Mouse (Mus musculus): ENCODE results near the gene Csnk1g1. TPM values are rescaled to one million over a fixed set of nuclear protein-coding genes. Genes with fewer than 3 reads are reported as not detected.

The Csnk1g1 gene
- polyA plus RNA-seq, 1 experiment from 2014 or later: 17.7 TPM

DNA sequence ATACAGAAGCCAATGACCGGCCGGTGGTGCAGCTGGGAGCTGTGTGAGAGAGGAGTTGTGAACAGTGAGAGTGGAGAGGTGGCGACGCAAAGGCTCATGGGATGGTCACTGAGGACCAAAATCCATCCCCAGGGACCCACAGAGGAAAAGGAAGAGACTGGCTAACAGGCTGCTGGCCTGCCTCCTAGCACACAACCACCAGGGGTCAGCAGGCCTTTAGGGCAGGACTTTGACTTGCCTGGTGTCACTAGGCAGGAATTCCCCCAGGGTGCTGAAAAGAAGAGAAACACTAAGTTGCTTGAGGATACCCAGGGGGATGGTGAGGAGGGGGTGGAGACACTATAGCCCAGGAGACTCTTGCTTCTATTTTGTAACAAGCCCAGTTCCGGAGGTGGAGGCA is 158.8 kb downstream of the Csnk1g1 start:
- peaks cover 42% of the 10 kb centered on the region for H3K36me3 ChIP-seq (ENCODE audit: control insufficient read depth, insufficient read depth, low read length)
- H3K9ac ChIP-seq (ENCODE audit: low read depth, low read length): no peak overlapping the region
- H3K27ac ChIP-seq (replicated peaks; ENCODE audit: low read depth, low read length): no peak overlapping the region
- no peak overlapping the region for H3K4me3 ChIP-seq (ENCODE audit: low read depth, low read length)
- peaks cover 4% of the 10 kb centered on the region for H3K4me1 ChIP-seq (ENCODE audit: control insufficient read depth, insufficient read depth, low read length)
- no peak overlapping the region for H3K4me2 ChIP-seq (ENCODE audit: low read depth, low read length)
- peak; percentile 68 for DNase-seq (ENCODE audit: low spot score)
- H3K27me3 ChIP-seq (replicated peaks; ENCODE audit: control insufficient read depth, insufficient read depth, low read length): peaks cover 26% of the 10 kb centered on the region
- peak; percentile 21 for ATAC-seq (ENCODE audit: low read depth)
- 22% methylated on average over 5 of the region's 5 CpGs for WGBS
- no peaks in the 10 kb centered on the region for H3K9me3 ChIP-seq (ENCODE audit: control insufficient read depth, low read length)

GRCm38 (mm10) chr9:66068056-66068455 is 159.3 kb downstream of the Csnk1g1 start:
- Histone ChIP-seq H3K9ac (ENCODE audit: low read depth, low read length) (no peak overlapping the region), H3K36me3 (ENCODE audit: control insufficient read depth, insufficient read depth, low read length) (peaks cover 37% of the 10 kb centered on the region), H3K27me3 (replicated peaks; ENCODE audit: control insufficient read depth, insufficient read depth, low read length) (peaks cover 26% of the 10 kb centered on the region), H3K4me2 (ENCODE audit: low read depth, low read length) (peak overlapping the region; percentile 5; the same call in 1 of the 2 replicates), H3K4me3 (ENCODE audit: low read depth, low read length) (no peak overlapping the region), H3K4me1 (ENCODE audit: control insufficient read depth, insufficient read depth, low read length) (peaks cover 4% of the 10 kb centered on the region), H3K9me3 (ENCODE audit: control insufficient read depth, low read length) (no peaks in the 10 kb centered on the region), H3K27ac (replicated peaks; ENCODE audit: low read depth, low read length) (no peak overlapping the region)
- WGBS: 52% methylated on average over 4 of the region's 4 CpGs
- ATAC-seq (ENCODE audit: low read depth) (no peak), DNase-seq (ENCODE audit: low spot score) (no peak)

GRCm38 (mm10) chr9:66068971-66069391 is 160.3 kb downstream of the Csnk1g1 start:
- Histone ChIP-seq H3K27ac (replicated peaks; ENCODE audit: low read depth, low read length) (no peak overlapping the region), H3K4me2 (ENCODE audit: low read depth, low read length) (peak overlapping the region; percentile 83), H3K27me3 (replicated peaks; ENCODE audit: control insufficient read depth, insufficient read depth, low read length) (peaks cover 26% of the 10 kb centered on the region), H3K9me3 (ENCODE audit: control insufficient read depth, low read length) (no peaks in the 10 kb centered on the region), H3K36me3 (ENCODE audit: control insufficient read depth, insufficient read depth, low read length) (peaks cover 27% of the 10 kb centered on the region), H3K9ac (ENCODE audit: low read depth, low read length) (peak overlapping the region; percentile 61), H3K4me1 (ENCODE audit: control insufficient read depth, insufficient read depth, low read length) (peaks cover 4% of the 10 kb centered on the region), H3K4me3 (ENCODE audit: low read depth, low read length) (peak overlapping the region; percentile 55)
- DNase-seq (ENCODE audit: low spot score) (peak; percentile 52), ATAC-seq (ENCODE audit: low read depth) (0 out of 2 replicates have a peak, but pooled peaks have one; percentile 9)
- WGBS: under 1% methylated on average over 29 of the region's 30 CpGs

- H3K4me3 ChIP-seq (ENCODE audit: low read depth, low read length): peak within 1 kb of the TSS; percentile 55
- H3K9me3 ChIP-seq (ENCODE audit: control insufficient read depth, low read length): no peaks in the 10 kb centered on the region
- ATAC-seq (ENCODE audit: low read depth) (peak; percentile 89), DNase-seq (ENCODE audit: low spot score) (peak; percentile 77)
- H3K4me1 ChIP-seq (ENCODE audit: control insufficient read depth, insufficient read depth, low read length): peaks cover 4% of the 10 kb centered on the region
- H3K27me3 ChIP-seq (replicated peaks; ENCODE audit: control insufficient read depth, insufficient read depth, low read length): peaks cover 26% of the 10 kb centered on the region
- 1% methylated on average over 18 of the region's 22 CpGs for WGBS
- H3K9ac ChIP-seq (ENCODE audit: low read depth, low read length): peak within 1 kb of the TSS; percentile 61
- no peak within 1 kb of the TSS for H3K27ac ChIP-seq (replicated peaks; ENCODE audit: low read depth, low read length)
- peaks cover 21% of the 10 kb centered on the region for H3K36me3 ChIP-seq (ENCODE audit: control insufficient read depth, insufficient read depth, low read length)
- peak within 1 kb of the TSS; percentile 83 for H3K4me2 ChIP-seq (ENCODE audit: low read depth, low read length)
Observed at GRCm38 (mm10) chr9:66069583-66069982, 160.9 kb downstream of the Csnk1g1 start, which contains the start of gene Snx22. Gene Snx22 (minus strand): TSS chr9:66069719.

GRCm38 (mm10) chr9:66070151-66070550 is 161.4 kb downstream of the Csnk1g1 start:
- Histone ChIP-seq H3K27ac (replicated peaks; ENCODE audit: low read depth, low read length) (no peak overlapping the region), H3K4me3 (ENCODE audit: low read depth, low read length) (no peak overlapping the region), H3K9ac (ENCODE audit: low read depth, low read length) (no peak overlapping the region), H3K4me1 (ENCODE audit: control insufficient read depth, insufficient read depth, low read length) (peaks cover 4% of the 10 kb centered on the region), H3K27me3 (replicated peaks; ENCODE audit: control insufficient read depth, insufficient read depth, low read length) (peaks cover 26% of the 10 kb centered on the region), H3K36me3 (ENCODE audit: control insufficient read depth, insufficient read depth, low read length) (peaks cover 19% of the 10 kb centered on the region), H3K4me2 (ENCODE audit: low read depth, low read length) (no peak overlapping the region), H3K9me3 (ENCODE audit: control insufficient read depth, low read length) (no peaks in the 10 kb centered on the region)
- DNase-seq (ENCODE audit: low spot score) (no peak), ATAC-seq (ENCODE audit: low read depth) (no peak)
- 89% methylated on average over 5 of the region's 5 CpGs for WGBS

DNA sequence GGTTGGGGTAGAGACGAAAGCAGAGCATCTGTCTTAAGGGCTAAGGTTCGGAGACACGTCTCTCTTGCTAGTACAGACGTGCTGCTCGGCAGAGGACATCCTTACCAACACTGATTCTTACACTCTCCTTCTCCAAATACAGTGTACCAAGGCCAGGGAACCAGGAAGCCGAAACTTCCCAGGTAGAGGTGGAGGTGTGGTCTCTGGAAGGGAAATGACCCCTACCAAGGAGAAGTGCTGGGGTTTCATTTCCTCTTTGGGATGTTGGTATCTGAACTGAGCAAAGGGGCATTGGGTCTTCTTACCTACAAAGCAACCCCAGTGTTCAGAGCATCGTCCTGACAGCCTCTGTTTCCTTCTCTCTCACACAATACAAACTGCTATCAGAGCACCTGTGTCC is 164.0 kb downstream of the Csnk1g1 start:
- H3K4me3 ChIP-seq (ENCODE audit: low read depth, low read length): no peak overlapping the region
- ATAC-seq (ENCODE audit: low read depth) (no peak), DNase-seq (ENCODE audit: low spot score) (no peak)
- H3K27me3 ChIP-seq (replicated peaks; ENCODE audit: control insufficient read depth, insufficient read depth, low read length): peaks cover 26% of the 10 kb centered on the region
- 81% methylated on average over 7 of the region's 7 CpGs for WGBS
- H3K4me2 ChIP-seq (ENCODE audit: low read depth, low read length): no peak overlapping the region
- no peaks in the 10 kb centered on the region for H3K36me3 ChIP-seq (ENCODE audit: control insufficient read depth, insufficient read depth, low read length)
- peaks cover 4% of the 10 kb centered on the region for H3K4me1 ChIP-seq (ENCODE audit: control insufficient read depth, insufficient read depth, low read length)
- no peak overlapping the region for H3K27ac ChIP-seq (replicated peaks; ENCODE audit: low read depth, low read length)
- H3K9me3 ChIP-seq (ENCODE audit: control insufficient read depth, low read length): no peaks in the 10 kb centered on the region
- no peak overlapping the region for H3K9ac ChIP-seq (ENCODE audit: low read depth, low read length)

DNA sequence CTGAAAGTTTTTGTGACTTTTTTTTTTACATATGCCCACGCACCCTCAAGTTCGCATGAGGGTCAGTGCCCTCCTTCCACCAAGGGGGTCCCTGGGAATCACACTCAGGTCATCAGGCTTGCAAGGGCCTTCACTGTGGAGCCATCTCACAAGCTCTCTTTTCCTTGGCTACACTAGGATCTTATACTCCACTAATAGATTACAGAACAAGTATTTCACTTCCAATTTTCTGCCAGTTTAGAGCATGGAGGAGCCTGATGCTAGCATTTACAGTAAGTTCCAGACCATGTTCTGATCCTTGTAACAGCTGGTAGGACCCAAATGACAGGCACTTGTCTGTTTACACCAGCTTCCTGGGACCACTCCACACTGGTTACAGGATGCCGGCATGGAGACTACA is 169.3 kb downstream of the Csnk1g1 start:
- H3K4me2 ChIP-seq (ENCODE audit: low read depth, low read length): no peak overlapping the region

GRCm38 (mm10) chr9:66078493-66078892 is 169.8 kb downstream of the Csnk1g1 start:
- Histone ChIP-seq H3K4me2 (ENCODE audit: low read depth, low read length) (peak overlapping the region; percentile 15; the same call in 1 of the 2 replicates), H3K4me1 (ENCODE audit: control insufficient read depth, insufficient read depth, low read length) (no peaks in the 10 kb centered on the region), H3K4me3 (ENCODE audit: low read depth, low read length) (no peak overlapping the region), H3K9me3 (ENCODE audit: control insufficient read depth, low read length) (no peaks in the 10 kb centered on the region), H3K9ac (ENCODE audit: low read depth, low read length) (0 out of 2 replicates have a peak overlapping the region, but pooled peaks have one; percentile 25), H3K27ac (replicated peaks; ENCODE audit: low read depth, low read length) (peak overlapping the region; percentile 65), H3K27me3 (replicated peaks; ENCODE audit: control insufficient read depth, insufficient read depth, low read length) (no peaks in the 10 kb centered on the region), H3K36me3 (ENCODE audit: control insufficient read depth, insufficient read depth, low read length) (no peaks in the 10 kb centered on the region)
- ATAC-seq (ENCODE audit: low read depth) (peak; percentile 55; the same call in 1 of the 2 replicates), DNase-seq (ENCODE audit: low spot score) (peak; percentile 56)
- WGBS: 4% methylated on average over 14 of the region's 14 CpGs

More for the DNA sequence above, 169.3 kb downstream of the Csnk1g1 start:
- 46% methylated on average over 3 of the region's 3 CpGs for WGBS
- no peaks in the 10 kb centered on the region for H3K36me3 ChIP-seq (ENCODE audit: control insufficient read depth, insufficient read depth, low read length)
- H3K4me1 ChIP-seq (ENCODE audit: control insufficient read depth, insufficient read depth, low read length): no peaks in the 10 kb centered on the region
- DNase-seq (ENCODE audit: low spot score) (no peak), ATAC-seq (ENCODE audit: low read depth) (no peak)
- no peak overlapping the region for H3K4me3 ChIP-seq (ENCODE audit: low read depth, low read length)
- no peak overlapping the region for H3K9ac ChIP-seq (ENCODE audit: low read depth, low read length)
- no peaks in the 10 kb centered on the region for H3K9me3 ChIP-seq (ENCODE audit: control insufficient read depth, low read length)
- peak overlapping the region; percentile 65 for H3K27ac ChIP-seq (replicated peaks; ENCODE audit: low read depth, low read length)
- H3K27me3 ChIP-seq (replicated peaks; ENCODE audit: control insufficient read depth, insufficient read depth, low read length): no peaks in the 10 kb centered on the region

DNA sequence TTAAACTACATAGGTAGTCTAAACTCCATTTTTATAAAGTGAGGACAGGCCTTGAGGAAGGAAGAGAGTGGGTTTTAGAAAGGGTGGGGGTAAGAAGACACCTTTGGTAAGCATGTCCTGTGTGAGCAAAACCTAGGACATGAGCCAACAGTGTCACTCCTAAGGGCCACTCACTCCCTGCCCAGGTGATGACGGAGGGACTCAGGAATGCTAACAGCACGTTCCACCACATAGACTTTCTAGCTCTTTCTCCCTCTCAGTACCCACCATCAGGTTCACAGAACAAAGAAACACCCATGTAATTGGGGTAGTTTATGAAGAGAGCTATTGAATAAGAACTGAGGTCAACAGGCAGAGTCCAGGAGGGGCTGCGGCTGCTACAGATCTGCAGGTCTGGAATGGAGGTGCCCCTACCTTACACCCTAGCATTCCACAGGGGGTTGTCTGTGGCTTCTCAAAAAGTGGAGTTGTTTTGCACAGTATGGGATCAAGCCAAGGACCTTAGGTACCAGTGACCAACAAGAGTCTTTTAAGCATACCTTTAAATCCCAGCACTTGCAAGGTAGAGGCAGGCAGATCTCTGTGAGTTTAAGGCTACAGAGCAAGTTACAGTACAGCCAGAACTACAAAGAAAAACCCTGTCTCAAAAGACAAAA is 172.2 kb downstream of the Csnk1g1 start:
- Histone ChIP-seq H3K9me3 (ENCODE audit: control insufficient read depth, low read length) (no peaks in the 10 kb centered on the region), H3K4me3 (ENCODE audit: low read depth, low read length) (no peak overlapping the region), H3K4me1 (ENCODE audit: control insufficient read depth, insufficient read depth, low read length) (no peaks in the 10 kb centered on the region), H3K9ac (ENCODE audit: low read depth, low read length) (no peak overlapping the region), H3K27me3 (replicated peaks; ENCODE audit: control insufficient read depth, insufficient read depth, low read length) (no peaks in the 10 kb centered on the region), H3K27ac (replicated peaks; ENCODE audit: low read depth, low read length) (no peak overlapping the region), H3K36me3 (ENCODE audit: control insufficient read depth, insufficient read depth, low read length) (no peaks in the 10 kb centered on the region), H3K4me2 (ENCODE audit: low read depth, low read length) (no peak overlapping the region)
- no peak for ATAC-seq (ENCODE audit: low read depth)
- 72% methylated on average over 3 of the region's 3 CpGs for WGBS
- DNase-seq (ENCODE audit: low spot score): no peak

Measured in embryonic facial prominence, embryonic 14.5 days (tissue).